16 mouse cellular contexts compared by ENCODE assay signal in the genomic region with DNA sequence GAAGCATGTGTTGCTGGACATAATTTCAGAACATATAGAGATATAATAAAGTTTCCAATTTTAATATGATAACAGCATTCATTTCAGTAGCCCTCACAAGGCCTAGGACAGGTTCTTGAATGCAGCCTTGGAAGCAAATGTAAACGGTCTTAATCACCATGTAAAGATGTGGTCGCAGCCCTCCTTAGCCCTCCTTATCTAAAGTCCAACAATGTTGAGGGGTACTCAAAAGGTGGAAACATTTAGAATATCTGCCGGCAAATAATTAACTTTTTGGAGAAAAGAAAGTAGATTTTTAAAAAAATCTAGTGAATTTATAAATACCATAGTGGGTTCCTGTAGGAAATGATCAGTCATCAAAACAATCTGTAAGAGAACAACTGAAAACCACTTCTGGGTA.
"Had no signal": no experiment of that assay in that cellular context is flagged by ENCODE, and none has a peak within 500 bp of the region (broad histone marks: within the 10 kb centered on the region; RNA-seq: fewer than 3 reads in every experiment).

No protein-coding gene starts in this region.

- H3K4me1 ChIP-seq: neural tube, embryonic 13.5 days; neural tube, embryonic 15.5 days; stomach, embryonic 15.5 days had no signal

- H3K27ac ChIP-seq: neural tube, embryonic 13.5 days; neural tube, embryonic 15.5 days; stomach, embryonic 15.5 days; stomach, postnatal 0 days had no signal

- DNase-seq: retina, postnatal 1 day; right cerebral cortex, adult 18-20 months; right cerebral cortex, postnatal 14 days; right cerebral cortex, postnatal 25 days; right cerebral cortex, postnatal 4 days; spleen, adult 18-20 months; thymus, adult 18-20 months; thymus, adult 2 months; thymus, postnatal 14 days; thymus, postnatal 25 days; thymus, postnatal 36 days; thymus, postnatal 4 days had no signal

- H3K27me3 ChIP-seq: neural tube, embryonic 13.5 days; neural tube, embryonic 15.5 days; stomach, embryonic 15.5 days had no signal

- H3K4me3 ChIP-seq: neural tube, embryonic 13.5 days; neural tube, embryonic 15.5 days; stomach, embryonic 15.5 days had no signal

- H3K36me3 ChIP-seq: neural tube, embryonic 13.5 days; neural tube, embryonic 15.5 days; stomach, embryonic 15.5 days had no signal

- H3K9ac ChIP-seq: neural tube, embryonic 13.5 days; neural tube, embryonic 15.5 days; stomach, embryonic 15.5 days had no signal

- H3K9me3 ChIP-seq: neural tube, embryonic 13.5 days; neural tube, embryonic 15.5 days; stomach, embryonic 15.5 days had no signal

- H3K4me2 ChIP-seq: neural tube, embryonic 13.5 days; neural tube, embryonic 15.5 days; stomach, embryonic 15.5 days had no signal
